Mouse (Mus musculus) G1E (cell line): Measurements from ENCODE around the gene Cxcr5. TPM values are rescaled to one million over a fixed set of nuclear protein-coding genes. Genes with fewer than 3 reads are reported as not detected.
A peak's percentile ranks its signal among the peaks of the same experiment; 100 is the strongest.

Experiments used
- ATAC-seq: 2 replicates; pipeline ENCODE4 v1.8.0; 2016; ENCODE audit warnings: mild to moderate bottlenecking; ENCODE audit not compliant: insufficient number of reproducible peaks, poor library complexity, low FRiP score, severe bottlenecking; ENCODE audit errors: extremely low read depth
- DNase-seq: peaks from one replicate; pipeline ENCODE4 v3.0.0; 2012; ENCODE audit warnings: low spot score
- H3K27me3 ChIP-seq: 2 replicates; pipeline ENCODE4 v1.6.1; 2012; ENCODE audit warnings: mild to moderate bottlenecking, low read length, inconsistent platforms; ENCODE audit not compliant: insufficient read depth
- H3K36me3 ChIP-seq: replicated peaks from 2 replicates; pipeline ENCODE3; 2012; ENCODE audit warnings: mild to moderate bottlenecking, inconsistent platforms
- H3K4me1 ChIP-seq: 2 replicates; pipeline ENCODE4 v1.6.1; 2012; ENCODE audit warnings: low read depth, low read length, inconsistent platforms, mixed read lengths; ENCODE audit not compliant: insufficient read depth
- H3K4me3 ChIP-seq: 2 replicates; pipeline ENCODE4 v1.5.1; 2012; ENCODE audit warnings: low read depth, mild to moderate bottlenecking, inconsistent platforms, low read length, moderate library complexity, mixed read lengths
- H3K9me3 ChIP-seq: replicated peaks from 2 replicates; pipeline ENCODE4 v1.6.1; 2012; ENCODE audit warnings: inconsistent platforms
- CTCF ChIP-seq: IDR thresholded peaks from 2 replicates; pipeline ENCODE4 v1.5.1; 2012; ENCODE audit warnings: low read depth, low read length, inconsistent platforms, mixed read lengths
- GATA1 ChIP-seq: IDR thresholded peaks from 2 replicates; pipeline ENCODE4 v1.6.1; 2012; ENCODE audit warnings: borderline replicate concordance, low read length, inconsistent platforms, mixed read lengths
- GATA2 ChIP-seq: IDR thresholded peaks from 2 replicates; pipeline ENCODE4 v1.6.1; 2012; ENCODE audit warnings: low read depth, low read length, inconsistent platforms, borderline replicate concordance
- POLR2AphosphoS5 ChIP-seq: IDR thresholded peaks from 2 replicates; pipeline ENCODE4 v1.6.1; 2012; ENCODE audit warnings: low read depth, low read length, inconsistent platforms; ENCODE audit not compliant: insufficient replicate concordance
- TAL1 ChIP-seq: conservative IDR thresholded peaks from 2 replicates; pipeline ENCODE4 v1.6.1; 2012; ENCODE audit warnings: low read depth, low read length, inconsistent platforms, mixed read lengths
- polyA plus RNA-seq: library from polyadenylated mRNA; stranded (reverse); fragments of >175 nt; gene quantifications from 2 replicates; pipeline ENCODE4 v1.2.3, GENCODE M21; 2012
- total RNA-seq, 2 experiments: library from RNA; stranded (forward) in 1 of 2; stranded (reverse) in 1 of 2; fragments of 200-1000 nt in 1 of 2; fragments of >200 nt in 1 of 2; fragmentation: Nextera tagmentation in 1 of 2; gene quantifications; 2 replicates each; pipeline ENCODE4 v1.2.3; 2014 to 2017

Gene Cxcr5
- total and polyA plus RNA-seq, 3 experiments, result 0.22 TPM; not detected in 2

GRCm38 (mm10) chr9:44604290-44604778, 42.7 kb upstream of the Cxcr5 start:
- Histone ChIP-seq H3K4me1 (peaks cover 33% of the 10 kb centered on the region), H3K9me3 (no peaks in the 10 kb centered on the region), H3K4me3 (peak overlapping the region; percentile 95), H3K27me3 (no peaks in the 10 kb centered on the region), H3K36me3 (peaks cover 32% of the 10 kb centered on the region)
- peak; percentile 76 for DNase-seq
- no peak for TF ChIP-seq POLR2AphosphoS5
- no peak for TF ChIP-seq GATA2
- no peak for TF ChIP-seq CTCF
- no peak for TF ChIP-seq GATA1
- TF ChIP-seq TAL1, result no peak
- no peak for ATAC-seq

- Histone ChIP-seq H3K27me3 (no peaks in the 10 kb centered on the region), H3K9me3 (no peaks in the 10 kb centered on the region), H3K4me1 (peaks cover 34% of the 10 kb centered on the region), H3K4me3 (peak overlapping the region; percentile 95), H3K36me3 (peaks cover 32% of the 10 kb centered on the region)
- DNase-seq, result peak; percentile 94
- peak; percentile 91 for ATAC-seq
- TF ChIP-seq GATA1 (no peak), POLR2AphosphoS5 (no peak), CTCF (no peak), GATA2 (no peak), TAL1 (no peak)
Measured at GRCm38 (mm10) chr9:44603454-44604289, 42.0 kb upstream of the Cxcr5 start.

GRCm38 (mm10) chr9:44602766-44603165, 41.1 kb upstream of the Cxcr5 start:
- H3K4me3 ChIP-seq, result peak overlapping the region; percentile 21; the same call in 1 of the 2 replicates
- TF ChIP-seq GATA1 (no peak), TAL1 (no peak), CTCF (no peak), GATA2 (no peak), POLR2AphosphoS5 (no peak)
- no peaks in the 10 kb centered on the region for H3K27me3 ChIP-seq
- ATAC-seq, result no peak
- no peaks in the 10 kb centered on the region for H3K9me3 ChIP-seq
- peaks cover 24% of the 10 kb centered on the region for H3K36me3 ChIP-seq
- peaks cover 28% of the 10 kb centered on the region for H3K4me1 ChIP-seq
- DNase-seq, result no peak

GRCm38 (mm10) chr9:44600801-44601200, 39.1 kb upstream of the Cxcr5 start:
- Histone ChIP-seq H3K9me3 (no peaks in the 10 kb centered on the region), H3K27me3 (no peaks in the 10 kb centered on the region), H3K36me3 (peaks cover 18% of the 10 kb centered on the region), H3K4me3 (no peak overlapping the region), H3K4me1 (peaks cover 21% of the 10 kb centered on the region)
- TF ChIP-seq POLR2AphosphoS5 (no peak), GATA2 (no peak), TAL1 (no peak), CTCF (no peak), GATA1 (no peak)
- ATAC-seq (no peak), DNase-seq (no peak)

- DNase-seq, result no peak
- TF ChIP-seq CTCF (no peak), POLR2AphosphoS5 (no peak), GATA1 (no peak), GATA2 (no peak), TAL1 (no peak)
- no peak overlapping the region for H3K4me3 ChIP-seq
- H3K9me3 ChIP-seq, result no peaks in the 10 kb centered on the region
- ATAC-seq, result no peak
- peaks cover 20% of the 10 kb centered on the region for H3K4me1 ChIP-seq
- H3K27me3 ChIP-seq, result peaks cover 4% of the 10 kb centered on the region; the same call in 1 of the 2 replicates
- H3K36me3 ChIP-seq, result peaks cover 18% of the 10 kb centered on the region
Measured at GRCm38 (mm10) chr9:44599616-44600015, 37.9 kb upstream of the Cxcr5 start.

- Histone ChIP-seq H3K36me3 (peaks cover 18% of the 10 kb centered on the region), H3K4me1 (peaks cover 18% of the 10 kb centered on the region), H3K9me3 (no peaks in the 10 kb centered on the region), H3K4me3 (no peak overlapping the region), H3K27me3 (peaks cover 4% of the 10 kb centered on the region; the same call in 1 of the 2 replicates)
- ATAC-seq (no peak), DNase-seq (no peak)
- TF ChIP-seq CTCF, result no peak
- TF ChIP-seq TAL1, result no peak
- TF ChIP-seq GATA1, result no peak
- no peak for TF ChIP-seq GATA2
- TF ChIP-seq POLR2AphosphoS5, result no peak
Measured at GRCm38 (mm10) chr9:44598899-44599495, 37.3 kb upstream of the Cxcr5 start.
